Mouse (Mus musculus) limb, embryonic 12.5 days (tissue): Measurements from ENCODE around the gene Cox5b. TPM values are rescaled to one million over a fixed set of nuclear protein-coding genes. Genes with fewer than 3 reads are reported as not detected.

ENCODE experiments used
- ATAC-seq: fragments of 200-750 bp; cut with Nextera tagmentation; 2 replicates; pipeline ENCODE4 v1.8.0; 2017; ENCODE audit warnings: low read depth, moderate TSS enrichment; ENCODE audit not compliant: insufficient number of reproducible peaks, insufficient read depth, low FRiP score, low TSS enrichment
- H3K27ac ChIP-seq: fragments of 300-500 bp; sonication (generic); 2 replicates; pipeline ENCODE4 v1.5.1; 2016; ENCODE audit warnings: mild to moderate bottlenecking, moderate library complexity
- H3K27me3 ChIP-seq: fragments of 300-500 bp; sonication (generic); 2 replicates; pipeline ENCODE4 v1.6.1; 2016; ENCODE audit warnings: mild to moderate bottlenecking, moderate library complexity
- H3K36me3 ChIP-seq: fragments of 300-500 bp; sonication (generic); 2 replicates; pipeline ENCODE4 v1.6.1; 2016; ENCODE audit warnings: mild to moderate bottlenecking, moderate library complexity
- H3K4me1 ChIP-seq: fragments of 300-500 bp; sonication (generic); replicated peaks from 2 replicates; pipeline ENCODE4 v1.6.1; 2016
- H3K4me2 ChIP-seq: fragments of 300-500 bp; sonication (generic); 2 replicates; pipeline ENCODE4 v1.6.1; 2016; ENCODE audit warnings: mild to moderate bottlenecking, moderate library complexity
- H3K4me3 ChIP-seq: fragments of 300-500 bp; sonication (generic); replicated peaks from 2 replicates; pipeline ENCODE4 v1.5.1; 2016; ENCODE audit warnings: mild to moderate bottlenecking
- H3K9ac ChIP-seq: fragments of 300-500 bp; sonication (generic); replicated peaks from 2 replicates; pipeline ENCODE4 v1.6.1; 2016; ENCODE audit warnings: mild to moderate bottlenecking, moderate library complexity
- H3K9me3 ChIP-seq: fragments of 300-500 bp; sonication (generic); 2 replicates; pipeline ENCODE4 v1.6.1; 2016; ENCODE audit warnings: mild to moderate bottlenecking, moderate library complexity
- WGBS: fragments of 180-500 bp; shearing (Covaris S2); methylation state at CpG from one replicate; pipeline ENCODE4 v1.1.7; 2016; 5-methylcytosine and 5-hydroxymethylcytosine counted together
- microRNA-seq: library from miRNA; unstranded; fragments of <30 nt; microRNA quantifications from one replicate; pipeline ENCODE4, GENCODE M21; 2017
- polyA plus RNA-seq: library from polyadenylated mRNA; unstranded; fragments of >200 nt; fragmentation: Nextera tagmentation; extraction: Ambion mirVana; gene quantifications from 2 replicates; pipeline ENCODE4 v1.2.1, GENCODE M21; 2016

Cox5b gene
- polyA plus RNA-seq, 1 experiment from 2014 or later = 454 TPM

DNA sequence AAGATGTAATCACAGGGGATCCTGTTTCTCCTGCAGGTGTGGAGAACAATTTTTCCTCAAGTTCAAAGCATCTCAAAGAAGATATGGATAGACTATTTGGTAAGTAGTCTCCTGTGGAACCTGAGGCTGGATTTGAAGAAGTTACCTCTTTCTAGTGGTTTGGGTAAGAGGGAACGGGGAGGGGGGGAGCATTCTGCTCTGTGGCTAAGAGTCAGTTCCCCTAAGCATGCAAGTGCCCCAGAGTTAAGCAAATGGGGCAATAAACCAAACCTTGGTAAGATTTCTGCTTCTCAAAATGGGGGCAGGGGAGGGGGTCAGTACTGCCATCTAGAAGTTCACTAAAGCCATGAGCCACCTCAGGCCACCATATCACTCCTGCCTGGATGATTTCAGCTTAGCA is 27.5 kb downstream of the Cox5b start:
- Histone ChIP-seq H3K9ac (no peak overlapping the region), H3K4me2 (no peak overlapping the region), H3K36me3 (no peaks in the 10 kb centered on the region), H3K27me3 (no peaks in the 10 kb centered on the region), H3K27ac (no peak overlapping the region), H3K4me3 (no peak overlapping the region), H3K9me3 (no peaks in the 10 kb centered on the region), H3K4me1 (peaks cover 24% of the 10 kb centered on the region)
- 81% methylated on average over 1 of the region's 1 CpGs for WGBS
- ATAC-seq = no peak

DNA sequence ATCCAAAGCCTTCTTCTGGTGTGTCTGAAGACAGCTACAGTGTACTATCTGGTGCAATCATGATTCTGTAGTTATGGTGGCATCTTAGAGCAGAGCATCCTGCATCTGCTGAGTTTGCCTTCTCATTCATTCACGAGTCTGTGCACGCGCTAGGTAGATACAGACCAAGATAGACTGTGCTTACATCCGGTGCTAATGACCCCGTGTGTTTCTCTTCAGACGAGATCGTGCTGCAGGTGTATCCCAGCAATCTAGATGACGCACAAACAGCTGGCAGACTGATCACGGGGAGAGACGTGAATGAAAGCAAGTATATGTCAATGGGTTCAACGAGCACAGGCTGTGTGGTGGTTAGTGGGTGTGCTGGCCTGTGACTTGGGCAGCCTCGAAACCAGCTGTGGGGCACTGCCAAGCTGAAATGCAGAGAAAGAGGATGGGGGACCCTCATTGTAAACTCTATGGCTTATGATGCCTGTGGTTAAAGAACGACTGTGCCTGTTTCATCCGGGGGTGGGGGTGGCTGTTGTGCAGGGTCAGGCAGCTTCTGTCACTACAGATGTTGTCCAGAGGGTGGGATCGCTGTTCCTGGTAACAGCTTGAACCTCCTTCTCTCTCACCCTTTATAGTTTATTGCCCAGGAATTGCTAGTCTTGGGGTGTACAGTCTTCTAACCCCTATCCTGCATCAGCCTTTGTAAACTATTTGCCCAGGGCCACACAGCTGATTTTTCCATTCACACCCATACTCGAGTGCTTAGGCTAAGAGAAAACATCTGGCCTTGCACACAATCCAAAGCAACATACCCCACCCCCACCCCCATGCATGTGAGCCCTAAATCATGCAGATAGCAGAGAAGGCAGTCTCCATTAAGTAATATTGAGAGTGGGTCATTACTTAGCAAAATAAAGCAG is 32.2 kb downstream of the Cox5b start:
- Histone ChIP-seq H3K9ac (no peak overlapping the region), H3K4me1 (peaks cover 34% of the 10 kb centered on the region), H3K9me3 (no peaks in the 10 kb centered on the region), H3K4me2 (peak overlapping the region; percentile 33), H3K4me3 (no peak overlapping the region), H3K36me3 (no peaks in the 10 kb centered on the region), H3K27ac (peak overlapping the region; percentile 90), H3K27me3 (no peaks in the 10 kb centered on the region)
- WGBS = 29% methylated on average over 16 of the region's 16 CpGs
- peak; percentile 85 for ATAC-seq

DNA sequence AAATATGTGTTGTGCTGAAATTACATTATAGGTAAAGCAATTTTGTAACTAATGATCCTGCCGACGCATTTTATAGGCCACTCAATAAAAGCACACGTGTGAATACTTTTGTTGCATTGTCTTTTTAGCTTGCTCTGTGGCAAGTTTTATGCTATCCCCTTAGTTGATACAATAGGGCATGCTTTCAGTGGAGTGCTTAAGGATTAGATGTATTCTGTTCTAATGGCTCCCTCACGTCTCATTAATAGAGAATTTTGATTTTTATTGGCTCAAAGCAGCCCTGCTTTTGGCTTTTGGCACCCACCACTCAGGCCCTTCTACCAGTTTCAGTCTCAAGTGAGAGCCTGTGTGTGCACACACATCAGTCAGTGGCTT is 32.8 kb downstream of the Cox5b start:
- peaks cover 34% of the 10 kb centered on the region for H3K4me1 ChIP-seq
- no peaks in the 10 kb centered on the region for H3K36me3 ChIP-seq
- H3K4me3 ChIP-seq = no peak overlapping the region
- peak overlapping the region; percentile 90 for H3K27ac ChIP-seq
- ATAC-seq = peak; percentile 45; the same call in 1 of the 2 replicates
- H3K4me2 ChIP-seq = no peak overlapping the region
- no peaks in the 10 kb centered on the region for H3K27me3 ChIP-seq
- 18% methylated on average over 4 of the region's 4 CpGs for WGBS
- H3K9ac ChIP-seq = no peak overlapping the region
- no peaks in the 10 kb centered on the region for H3K9me3 ChIP-seq

- no peaks in the 10 kb centered on the region for H3K36me3 ChIP-seq
- no peaks in the 10 kb centered on the region for H3K4me1 ChIP-seq
- H3K9ac ChIP-seq = no peak overlapping the region
- H3K27me3 ChIP-seq = peaks cover 19% of the 10 kb centered on the region
- no peak overlapping the region for H3K4me3 ChIP-seq
- 13% methylated on average over 4 of the region's 4 CpGs for WGBS
- H3K27ac ChIP-seq = no peak overlapping the region
- ATAC-seq = no peak
- no peaks in the 10 kb centered on the region for H3K9me3 ChIP-seq
- H3K4me2 ChIP-seq = no peak overlapping the region
Observed at GRCm38 (mm10) chr1:36737300-36737699, 46.1 kb downstream of the Cox5b start.

GRCm38 (mm10) chr1:36739231-36739630 is 48.0 kb downstream of the Cox5b start:
- Histone ChIP-seq H3K4me2 (no peak overlapping the region), H3K9me3 (no peaks in the 10 kb centered on the region), H3K27ac (no peak overlapping the region), H3K36me3 (no peaks in the 10 kb centered on the region), H3K4me3 (no peak overlapping the region), H3K27me3 (peaks cover 32% of the 10 kb centered on the region), H3K9ac (no peak overlapping the region), H3K4me1 (peaks cover 4% of the 10 kb centered on the region; the same call in 1 of the 2 replicates)
- 76% methylated on average over 5 of the region's 5 CpGs for WGBS
- ATAC-seq = no peak

- Histone ChIP-seq H3K27ac (no peak overlapping the region), H3K4me3 (no peak overlapping the region), H3K27me3 (peaks cover 34% of the 10 kb centered on the region), H3K4me2 (no peak overlapping the region), H3K4me1 (peaks cover 7% of the 10 kb centered on the region; the same call in 1 of the 2 replicates), H3K9me3 (no peaks in the 10 kb centered on the region), H3K36me3 (no peaks in the 10 kb centered on the region), H3K9ac (no peak overlapping the region)
- WGBS = 80% methylated on average over 9 of the region's 9 CpGs
- ATAC-seq = no peak
Observed at GRCm38 (mm10) chr1:36743046-36743445, 51.8 kb downstream of the Cox5b start.

Small RNA genes lying within 50 kb of the gene (microRNA-seq; reads per million reads assigned to microRNA genes)
- not detected for gene Gm24133

Other genes starting within 250 kb of the Cox5b start
- 63.9 and 65.1 TPM in 2 replicates for gene Lman2l, start 246.2 kb upstream of the Cox5b start, polyA plus RNA-seq
- 16.8 and 17.7 TPM in 2 replicates for gene Cnnm4, start 219.8 kb upstream of the Cox5b start, polyA plus RNA-seq
- gene Cnnm3, start 179.6 kb upstream of the Cox5b start, polyA plus RNA-seq = 4.4 and 5.9 TPM in 2 replicates
- gene Ankrd23, start 154.6 kb upstream of the Cox5b start, polyA plus RNA-seq = 18.5 and 19.0 TPM in 2 replicates
- 0.67 and 0.74 TPM in 2 replicates for gene Gm42417, start 152.0 kb upstream of the Cox5b start, polyA plus RNA-seq
- gene Ankrd39, start 144.0 kb upstream of the Cox5b start, polyA plus RNA-seq = 24.1 and 26.8 TPM in 2 replicates
- gene Sema4c, start 133.1 kb upstream of the Cox5b start, polyA plus RNA-seq = 34.1 and 35.3 TPM in 2 replicates
- 0.26 and 0.82 TPM in 2 replicates for gene Fam178b, start 8.3 kb upstream of the Cox5b start, polyA plus RNA-seq
- gene 4933424G06Rik, start 18.7 kb downstream of the Cox5b start, polyA plus RNA-seq = 0.21 TPM in 1 of 2 replicates, not detected in the other
- gene Actr1b, start 23.0 kb downstream of the Cox5b start, polyA plus RNA-seq = 114 and 120 TPM in 2 replicates
- 0.40 and 0.90 TPM in 2 replicates for gene Zap70, start 70.3 kb downstream of the Cox5b start, polyA plus RNA-seq